Mouse (Mus musculus): ENCODE measurements around the gene Sptan1.
A peak's percentile ranks its signal among the peaks of the same experiment; 100 is the strongest.

- TF ChIP-seq CTCF (IDR thresholded peaks at IDR 0.05; ENCODE audit: borderline replicate concordance, extremely low read depth, insufficient read depth, insufficient read length) (peak; percentile 39; the same call in 1 of the 2 replicates), POLR2A (IDR thresholded peaks at IDR 0.05; ENCODE audit: borderline replicate concordance, extremely low read depth, insufficient read depth, insufficient read length, poor library complexity, severe bottlenecking) (no peak)
These were observed 11.9 kb downstream of the Sptan1 start for GRCm38 (mm10) chr2:29977307-29977706.

Measured in brain, embryonic 14.5 days (tissue).